Mouse (Mus musculus): ENCODE results near the gene Defb19. TPM values are rescaled to one million over a fixed set of nuclear protein-coding genes. Genes with fewer than 3 reads are reported as not detected.
A peak's percentile ranks its signal among the peaks of the same experiment; 100 is the strongest.

Gene Defb19
- total RNA-seq (2021): 2.0 and 2.5 TPM in 2 replicates
- long read RNA-seq, experiment 1: 0 reads
- long read RNA-seq, experiment 2: 0 reads

- peak; percentile 32 for DNase-seq
Measured at GRCm38 (mm10) chr2:152580107-152580506, at the start of gene Defb19. Gene Defb19 (minus strand): TSS chr2:152580312.

- DNase-seq: no peak
Measured at GRCm38 (mm10) chr2:152629904-152630303, 49.8 kb upstream of the Defb19 start.

GRCm38 (mm10) chr2:152629239-152629638, 49.1 kb upstream of the Defb19 start:
- no peak for DNase-seq

GRCm38 (mm10) chr2:152628066-152628465, 48.0 kb upstream of the Defb19 start:
- DNase-seq: no peak

GRCm38 (mm10) chr2:152626774-152627591, 46.9 kb upstream of the Defb19 start, which contains the start of gene Rem1:
Gene Rem1 (plus strand): TSS chr2:152626951.
- peak; percentile 52 for DNase-seq

- DNase-seq: no peak
Measured at GRCm38 (mm10) chr2:152625256-152625655, 45.1 kb upstream of the Defb19 start.

GRCm38 (mm10) chr2:152624566-152624965, 44.5 kb upstream of the Defb19 start:
- DNase-seq: no peak

GRCm38 (mm10) chr2:152622953-152623352, 42.8 kb upstream of the Defb19 start, which contains the start of gene Defb25:
Gene Defb25 (minus strand): TSS chr2:152623053.
- DNase-seq: no peak

- DNase-seq: no peak
Measured at GRCm38 (mm10) chr2:152622151-152622550, 42.0 kb upstream of the Defb19 start.

- no peak for DNase-seq
Measured at GRCm38 (mm10) chr2:152620367-152621134, 40.4 kb upstream of the Defb19 start.

GRCm38 (mm10) chr2:152617374-152617773, 37.3 kb upstream of the Defb19 start:
- DNase-seq: no peak

- no peak for DNase-seq
Measured at GRCm38 (mm10) chr2:152616470-152616869, 36.4 kb upstream of the Defb19 start.

- peak; percentile 74 for DNase-seq
Measured at GRCm38 (mm10) chr2:152615563-152615962, 35.5 kb upstream of the Defb19 start.

GRCm38 (mm10) chr2:152612193-152612592, 32.1 kb upstream of the Defb19 start:
- DNase-seq: no peak

GRCm38 (mm10) chr2:152608719-152609118, 28.6 kb upstream of the Defb19 start:
- DNase-seq: no peak

- no peak for DNase-seq
Measured at GRCm38 (mm10) chr2:152607746-152608145, 27.6 kb upstream of the Defb19 start.

- peak; percentile 90 for DNase-seq
Measured at GRCm38 (mm10) chr2:152604057-152604456, 23.9 kb upstream of the Defb19 start, which contains the start of gene Defb36. Gene Defb36 (plus strand): TSS chr2:152604327.

GRCm38 (mm10) chr2:152601275-152601960, 21.3 kb upstream of the Defb19 start:
- no peak for DNase-seq

- peak; percentile 42 for DNase-seq
Measured at GRCm38 (mm10) chr2:152600076-152600475, 20.0 kb upstream of the Defb19 start.

GRCm38 (mm10) chr2:152599299-152599698, 19.2 kb upstream of the Defb19 start, which contains the start of gene Defb45:
Gene Defb45 (minus strand): TSS chr2:152599399.
- DNase-seq: no peak

GRCm38 (mm10) chr2:152589021-152589420, 8.9 kb upstream of the Defb19 start:
- DNase-seq: no peak

GRCm38 (mm10) chr2:152588450-152588849, 8.3 kb upstream of the Defb19 start:
- no peak for DNase-seq
